Mouse (Mus musculus): ENCODE results near the gene Mllt10. TPM values are rescaled to one million over a fixed set of nuclear protein-coding genes. Genes with fewer than 3 reads are reported as not detected.
A peak's percentile ranks its signal among the peaks of the same experiment; 100 is the strongest.

Gene Mllt10
- polyA plus RNA-seq, 1 experiment: 31.7 TPM

DNA sequence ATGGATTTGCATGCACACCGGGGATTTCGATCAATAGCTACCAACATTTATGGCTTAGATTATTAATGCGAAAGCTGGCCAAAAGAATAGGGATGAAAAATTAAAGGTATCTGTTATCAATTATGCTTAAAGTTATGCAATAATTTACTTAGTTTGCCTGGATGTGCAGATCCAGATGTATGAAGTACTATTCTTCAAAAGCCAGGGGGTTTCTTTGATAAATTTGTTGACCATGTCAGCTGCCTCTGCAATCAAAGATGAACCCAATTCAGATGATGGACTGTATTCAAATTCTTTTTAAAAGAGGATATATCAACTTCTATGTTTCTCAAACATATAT is 3.2 kb upstream of the Mllt10 start:
- DNase-seq (ENCODE audit: low spot score): no peak

DNA sequence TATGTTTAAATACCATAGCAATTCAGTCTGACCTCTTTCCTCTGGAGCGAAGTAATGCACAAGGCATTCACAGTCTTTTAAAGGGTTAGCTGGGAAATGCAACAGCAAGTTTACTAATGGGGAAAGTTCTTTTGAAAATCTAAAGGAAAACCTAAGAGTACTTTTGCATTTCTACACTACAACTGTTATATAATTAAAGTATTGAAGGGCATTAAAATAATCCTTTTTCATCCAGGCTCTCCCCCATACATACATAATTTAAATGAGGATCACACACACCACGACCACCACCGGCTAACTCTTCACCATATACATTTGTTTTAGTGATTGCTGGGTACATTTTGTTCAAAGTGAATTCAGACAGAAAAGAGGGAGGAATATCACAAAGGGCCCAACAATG is 2.5 kb upstream of the Mllt10 start:
- DNase-seq (ENCODE audit: low spot score): no peak

GRCm38 (mm10) chr2:18053243-18053950 is 1.6 kb upstream of the Mllt10 start:
- no peak for DNase-seq (ENCODE audit: low spot score)

DNA sequence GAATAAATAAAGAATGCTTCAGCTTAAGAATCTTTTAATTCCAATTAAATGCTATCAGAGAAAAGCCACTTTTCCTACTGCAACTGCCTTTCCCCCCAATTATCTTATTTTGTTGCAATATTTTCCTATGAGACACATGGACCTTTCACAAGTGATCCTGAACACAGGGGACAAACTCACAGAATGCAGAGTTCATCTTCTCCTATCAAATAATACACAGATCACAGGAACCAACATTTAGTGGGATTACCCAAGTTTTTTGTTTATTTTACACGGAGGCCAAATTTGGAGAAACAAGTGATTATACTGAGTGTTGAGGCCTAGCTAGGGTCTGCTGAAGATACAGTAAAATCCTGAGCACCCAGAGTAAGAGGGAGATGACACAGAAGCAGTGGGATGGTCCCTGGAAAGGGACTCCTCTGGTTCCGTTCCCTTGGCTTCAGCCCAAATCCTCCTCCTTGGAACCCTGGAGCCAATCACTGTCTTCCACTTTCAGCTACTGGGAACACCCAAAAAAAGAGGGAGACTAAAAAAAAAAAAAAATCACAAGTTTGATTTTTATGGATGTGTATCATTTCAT is 996 bp upstream of the Mllt10 start:
- no peak for DNase-seq (ENCODE audit: low spot score)

GRCm38 (mm10) chr2:18055929-18056785 is 1.1 kb downstream of the Mllt10 start:
- DNase-seq (ENCODE audit: low spot score): peak; percentile 95

- no peak for DNase-seq (ENCODE audit: low spot score)
Observed at GRCm38 (mm10) chr2:18056786-18057255, 1.8 kb downstream of the Mllt10 start.

GRCm38 (mm10) chr2:18057336-18058145 is 2.5 kb downstream of the Mllt10 start:
- DNase-seq (ENCODE audit: low spot score): peak; percentile 68

- DNase-seq (ENCODE audit: low spot score): no peak
Observed at GRCm38 (mm10) chr2:18058146-18058708, 3.2 kb downstream of the Mllt10 start.

DNA sequence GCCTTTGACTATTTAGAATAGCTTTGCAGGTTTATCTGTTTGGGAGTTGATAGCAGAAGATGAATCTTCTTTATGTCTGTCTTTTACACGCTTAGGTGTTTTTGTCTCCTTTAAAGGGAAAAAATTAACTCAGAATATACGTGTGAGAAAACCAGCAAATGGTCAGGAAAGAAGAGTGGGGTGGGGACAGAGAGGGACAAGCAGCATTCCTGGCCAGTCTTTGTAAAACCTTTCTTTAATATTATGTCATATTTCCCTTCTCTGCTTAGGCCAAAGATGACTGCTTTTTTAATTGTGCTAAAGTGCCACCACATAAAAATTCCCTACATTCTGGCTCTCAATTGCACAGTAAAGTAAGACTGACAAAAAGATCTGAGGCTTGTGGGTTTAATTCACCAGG is 4.0 kb downstream of the Mllt10 start:
- DNase-seq (ENCODE audit: low spot score): no peak

DNA sequence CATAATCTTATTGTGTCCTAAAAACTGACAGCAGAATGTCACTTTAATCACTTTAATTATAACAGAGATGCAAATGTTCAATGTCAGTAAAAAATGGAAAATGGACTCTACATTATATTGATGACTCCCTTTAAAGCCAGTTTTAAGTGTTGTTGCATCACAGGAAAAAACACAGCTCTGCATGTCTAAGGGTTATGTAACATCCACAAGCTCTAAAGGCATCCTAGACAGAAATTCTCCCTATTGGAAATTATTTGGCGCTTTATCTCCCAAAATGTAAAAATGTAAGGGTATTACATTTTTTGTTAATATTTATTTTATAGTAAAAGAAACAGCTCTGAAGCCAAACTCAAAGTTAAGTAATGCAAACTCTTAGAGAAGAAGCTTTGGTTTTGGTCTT is 4.9 kb downstream of the Mllt10 start:
- DNase-seq (ENCODE audit: low spot score): no peak

GRCm38 (mm10) chr2:18060396-18060795 is 5.4 kb downstream of the Mllt10 start:
- DNase-seq (ENCODE audit: low spot score): no peak

- DNase-seq (ENCODE audit: low spot score): no peak
Observed at GRCm38 (mm10) chr2:18063763-18064251, 8.8 kb downstream of the Mllt10 start.

DNA sequence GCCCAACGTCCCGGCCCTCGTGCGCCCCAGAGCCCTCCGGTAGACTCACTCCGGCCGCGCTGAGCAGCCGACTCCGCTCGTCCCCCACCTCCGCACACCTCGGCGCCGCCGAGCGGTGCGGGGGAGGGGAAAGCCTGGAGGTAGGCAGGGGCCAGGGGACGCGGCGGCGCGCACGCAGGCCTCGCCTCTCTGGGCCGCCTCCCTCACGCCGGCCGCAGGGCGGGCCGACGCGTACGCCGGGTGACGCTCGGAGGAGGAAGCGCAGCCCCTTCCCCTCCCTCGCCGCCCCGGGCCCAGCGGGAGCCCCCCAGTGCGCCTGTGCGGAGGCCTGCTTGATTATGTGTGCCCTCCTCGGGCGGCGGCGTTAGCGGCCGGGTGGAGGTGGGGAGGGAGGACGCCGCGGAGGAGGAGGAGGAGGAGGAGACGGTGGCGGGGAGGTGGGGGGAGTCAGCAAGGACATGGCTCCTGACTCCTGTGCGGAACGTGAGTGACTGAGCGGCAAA is 9.4 kb downstream of the Mllt10 start:
- DNase-seq (ENCODE audit: low spot score): peak; percentile 94

DNA sequence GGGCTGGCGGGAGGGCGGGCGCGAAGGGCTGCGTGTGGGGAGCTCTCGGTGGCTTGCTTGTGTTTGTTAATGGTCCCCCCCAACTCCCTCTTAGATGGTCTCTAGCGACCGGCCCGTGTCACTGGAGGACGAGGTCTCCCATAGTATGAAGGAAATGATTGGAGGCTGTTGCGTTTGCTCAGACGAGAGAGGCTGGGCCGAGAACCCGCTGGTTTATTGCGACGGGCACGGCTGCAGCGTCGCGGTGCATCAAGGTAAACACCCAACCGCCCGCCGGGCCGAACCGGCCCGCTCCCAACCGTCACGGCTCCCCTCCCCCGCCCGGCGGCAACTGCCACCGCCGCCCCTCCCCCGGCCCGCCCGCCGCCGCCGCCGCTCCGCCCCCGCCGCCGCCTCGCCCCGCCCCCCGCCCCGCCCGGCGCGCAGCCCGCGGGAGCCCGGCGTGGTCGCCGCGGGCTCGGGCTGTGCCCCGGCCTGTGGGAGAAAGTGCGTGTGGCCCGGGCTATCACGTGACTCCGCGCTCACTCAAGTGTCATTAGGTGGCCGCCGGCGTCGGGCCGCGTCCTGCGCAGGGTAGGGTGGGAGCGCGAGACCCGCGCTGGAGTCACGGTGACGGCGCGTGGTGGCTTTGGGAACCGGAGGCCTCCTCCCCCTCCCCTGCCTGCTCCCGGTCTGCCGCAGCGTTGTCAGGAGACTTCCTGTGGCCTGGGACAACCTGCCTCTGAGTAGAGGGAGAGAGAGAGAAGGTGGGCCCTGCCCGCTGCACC is 10.1 kb downstream of the Mllt10 start:
- DNase-seq (ENCODE audit: low spot score): peak; percentile 79

DNA sequence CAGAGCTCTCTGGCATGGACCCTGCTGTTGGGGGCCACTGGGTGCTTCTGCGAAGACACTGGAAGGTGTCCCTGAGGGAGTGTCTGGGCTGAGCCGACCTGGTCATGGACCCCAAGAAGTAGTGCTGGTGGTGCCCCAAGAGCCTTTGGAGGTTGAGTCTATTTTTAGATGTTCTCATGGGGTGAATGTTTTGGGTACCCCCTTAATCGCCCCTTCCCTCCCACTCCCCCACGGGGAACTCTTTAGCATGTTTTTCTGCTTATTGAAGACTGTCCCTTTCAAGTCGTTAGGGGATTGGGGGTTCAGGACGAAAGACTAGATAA is 10.6 kb downstream of the Mllt10 start:
- DNase-seq (ENCODE audit: low spot score): no peak

- DNase-seq (ENCODE audit: low spot score): no peak
Observed at GRCm38 (mm10) chr2:18066436-18066835, 11.4 kb downstream of the Mllt10 start.

DNA sequence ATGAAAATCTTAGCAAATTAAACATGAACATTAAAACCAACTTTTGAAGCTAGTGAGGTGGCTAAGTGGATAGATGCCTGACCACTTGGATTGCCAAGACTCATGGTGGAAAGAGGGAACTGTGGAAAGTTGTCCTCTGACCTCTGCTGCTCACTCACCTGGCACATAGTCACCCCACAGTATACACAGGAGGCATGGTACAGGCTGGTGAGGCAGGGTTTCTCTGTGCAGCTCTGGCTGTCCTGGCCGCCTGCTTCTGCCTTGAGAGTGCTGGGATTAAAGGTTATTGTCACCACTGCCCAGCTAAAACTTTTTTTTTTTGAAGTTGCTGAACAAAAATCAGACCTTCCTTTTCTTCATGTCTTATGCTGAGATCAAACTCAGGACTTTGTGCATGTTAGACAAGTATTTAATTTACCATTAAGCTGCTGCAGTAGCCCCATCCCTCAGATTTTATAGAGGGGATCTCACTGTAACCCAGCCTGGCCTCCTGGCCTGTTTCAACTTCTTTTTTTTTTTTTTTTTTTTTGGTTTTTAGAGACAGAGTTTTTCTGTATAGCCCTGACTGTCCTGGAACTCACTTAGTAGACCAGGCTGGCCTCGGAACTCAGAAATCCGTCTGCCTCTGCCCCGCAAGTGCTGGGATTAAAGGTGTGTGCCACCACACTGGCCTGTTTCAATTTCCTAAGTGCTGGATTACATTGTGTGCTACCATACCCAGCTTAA is 13.2 kb downstream of the Mllt10 start:
- DNase-seq (ENCODE audit: low spot score): no peak

DNA sequence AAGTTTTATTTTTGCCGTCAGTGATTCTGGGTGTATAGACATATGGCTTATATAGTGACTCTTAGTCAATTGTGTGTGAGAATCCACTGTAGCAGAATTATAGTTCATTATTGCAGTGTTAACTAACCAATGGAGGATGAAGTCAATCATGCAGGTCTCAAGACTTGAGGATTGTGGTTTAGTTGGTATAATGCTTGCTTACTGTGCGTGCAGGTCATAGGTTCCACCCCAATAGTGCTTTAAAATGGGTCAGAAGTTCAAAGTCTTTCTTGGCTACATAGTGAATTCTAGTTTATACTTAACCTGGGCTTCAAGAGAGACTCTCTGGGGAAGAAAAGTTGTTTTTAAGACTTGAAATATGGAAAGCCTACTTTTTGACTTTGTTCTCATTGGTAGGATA is 16.9 kb downstream of the Mllt10 start:
- DNase-seq (ENCODE audit: low spot score): no peak

DNA sequence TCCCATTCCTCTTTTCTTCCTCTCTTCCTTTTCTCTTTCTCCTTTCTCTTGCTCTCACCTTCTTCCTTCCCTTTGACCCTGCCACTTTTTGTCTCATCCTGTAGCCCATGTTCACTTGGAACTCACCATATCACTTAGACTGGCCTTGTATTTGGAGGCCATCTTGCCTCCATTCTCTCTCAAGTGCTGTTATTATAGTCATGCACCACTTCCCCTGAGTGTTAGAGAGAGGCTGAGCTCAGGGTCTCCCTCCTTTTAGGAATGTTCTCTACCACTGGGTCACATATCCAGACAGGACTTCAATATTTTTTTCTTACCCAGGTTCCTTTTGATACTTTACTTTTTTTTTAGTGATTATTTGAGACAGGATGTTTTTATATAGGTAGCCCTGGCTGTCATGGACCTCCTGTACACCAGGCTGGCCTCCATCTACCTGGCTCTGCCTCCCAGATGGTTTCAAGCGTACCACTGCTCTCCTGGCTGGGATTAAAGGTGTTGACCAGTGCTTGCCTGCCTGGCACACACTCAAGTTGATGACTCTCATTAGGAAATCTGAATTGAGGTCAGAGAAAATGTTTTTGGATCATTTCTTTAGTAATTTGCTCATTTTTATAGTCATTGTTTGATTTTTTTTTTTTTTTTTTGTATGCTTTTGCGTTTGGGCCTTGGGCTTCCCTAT is 25.3 kb downstream of the Mllt10 start:
- DNase-seq (ENCODE audit: low spot score): no peak

Measured in urinary bladder, adult 2 months (tissue).